In the genomic region with DNA sequence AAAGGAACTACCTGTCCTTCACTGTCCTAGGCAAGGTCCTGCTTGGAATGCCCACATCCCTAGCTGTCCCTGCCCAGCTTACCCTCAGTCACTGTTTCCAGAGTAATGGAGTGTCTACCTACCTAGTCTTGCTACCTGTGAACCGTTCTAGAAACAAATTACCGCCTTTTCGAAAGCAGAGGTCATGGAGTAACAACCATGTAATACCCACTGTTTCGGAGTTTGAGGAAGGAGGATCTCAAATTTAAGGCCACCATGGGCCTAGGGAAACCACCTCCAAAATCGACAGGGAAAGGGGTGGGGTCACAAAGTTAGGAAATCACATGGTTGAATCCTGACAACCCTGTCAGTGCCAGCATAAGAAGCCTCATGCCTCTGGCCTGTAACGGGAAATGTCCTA, we compare ENCODE assay signal across 8 mouse cellular contexts. TPM values are rescaled to one million over a fixed set of nuclear protein-coding genes. Genes with fewer than 3 reads are reported as not detected.
DNase-seq lines count a peak whose midpoint lies in the region; ATAC-seq lines count a peak whose summit lies in the region.

No protein-coding gene starts in this region.

- peaks cover 20% of the 10 kb centered on the region for H3K4me1 ChIP-seq in lung, embryonic 16.5 days (replicated peaks; ENCODE audit: control insufficient read depth, insufficient read depth, low read length)
- peaks cover 5% of the 10 kb centered on the region for H3K4me1 ChIP-seq in forebrain, embryonic 11.5 days (replicated peaks; ENCODE audit: control insufficient read depth, insufficient read depth, low read length)
- H3K4me1 ChIP-seq in limb, embryonic 11.5 days (ENCODE audit: control insufficient read depth, insufficient read depth, low read length) = peaks cover 4% of the 10 kb centered on the region; the same call in 1 of the 2 replicates
- peaks cover 41% of the 10 kb centered on the region for H3K4me1 ChIP-seq in neural tube, embryonic 15.5 days

- peak overlapping the region; percentile 87 for H3K4me2 ChIP-seq in lung, embryonic 16.5 days (ENCODE audit: low read depth, low read length)
- H3K4me2 ChIP-seq in forebrain, embryonic 11.5 days (ENCODE audit: low read depth, low read length, severe bottlenecking) = peak overlapping the region; percentile 93
- peak overlapping the region; percentile 80 for H3K4me2 ChIP-seq in limb, embryonic 11.5 days (ENCODE audit: low read depth, severe bottlenecking)
- H3K4me2 ChIP-seq in neural tube, embryonic 15.5 days = peak overlapping the region; percentile 79

- no peak for ATAC-seq in lung, embryonic 16.5 days (ENCODE audit: low read depth)
- ATAC-seq in forebrain, embryonic 11.5 days (replicated peaks; ENCODE audit: low FRiP score) = no peak
- 0 out of 2 replicates have a peak, but pooled peaks have one; percentile 5 for ATAC-seq in limb, embryonic 11.5 days (ENCODE audit: insufficient number of reproducible peaks, low FRiP score, low TSS enrichment, low read depth)
- ATAC-seq in neural tube, embryonic 15.5 days (ENCODE audit: low FRiP score) = no peak

- H3K4me3 ChIP-seq in lung, embryonic 16.5 days (ENCODE audit: low read length) = peak overlapping the region; percentile 67; the same call in 1 of the 2 replicates
- H3K4me3 ChIP-seq in forebrain, embryonic 11.5 days (ENCODE audit: low read depth, low read length) = peak overlapping the region; percentile 59; the same call in 1 of the 2 replicates
- no peak overlapping the region for H3K4me3 ChIP-seq in limb, embryonic 11.5 days (ENCODE audit: low read depth, low read length)
- H3K4me3 ChIP-seq in neural tube, embryonic 15.5 days (replicated peaks) = peak overlapping the region; percentile 82

- H3K27me3 ChIP-seq in lung, embryonic 16.5 days (ENCODE audit: control insufficient read depth, insufficient read depth, low read depth, low read length) = no peaks in the 10 kb centered on the region
- no peaks in the 10 kb centered on the region for H3K27me3 ChIP-seq in forebrain, embryonic 11.5 days (ENCODE audit: control insufficient read depth, insufficient read depth, low read length)
- H3K27me3 ChIP-seq in limb, embryonic 11.5 days (ENCODE audit: control insufficient read depth, insufficient read depth, low read length) = no peaks in the 10 kb centered on the region
- H3K27me3 ChIP-seq in neural tube, embryonic 15.5 days (replicated peaks) = no peaks in the 10 kb centered on the region

- H3K27ac ChIP-seq in lung, embryonic 16.5 days (ENCODE audit: low read length) = no peak overlapping the region
- H3K27ac ChIP-seq in forebrain, embryonic 11.5 days (ENCODE audit: low read depth, low read length) = peak overlapping the region; percentile 71; the same call in 1 of the 2 replicates
- no peak overlapping the region; the same call in 1 of the 2 replicates for H3K27ac ChIP-seq in limb, embryonic 11.5 days (replicated peaks; ENCODE audit: low read depth, low read length)
- peak overlapping the region; percentile 97 for H3K27ac ChIP-seq in neural tube, embryonic 15.5 days (replicated peaks)

- 38% methylated on average over 6 of the region's 6 CpGs for WGBS in lung, embryonic 16.5 days
- 42% methylated on average over 6 of the region's 6 CpGs for WGBS in forebrain, embryonic 11.5 days
- WGBS in limb, embryonic 11.5 days = 39% methylated on average over 6 of the region's 6 CpGs
- WGBS in neural tube, embryonic 15.5 days = 40% methylated on average over 6 of the region's 6 CpGs

- no peaks in the 10 kb centered on the region for H3K9me3 ChIP-seq in lung, embryonic 16.5 days (ENCODE audit: control insufficient read depth, low read length)
- H3K9me3 ChIP-seq in forebrain, embryonic 11.5 days (ENCODE audit: control insufficient read depth, low read length) = no peaks in the 10 kb centered on the region
- no peaks in the 10 kb centered on the region for H3K9me3 ChIP-seq in limb, embryonic 11.5 days (ENCODE audit: control insufficient read depth, low read length)
- H3K9me3 ChIP-seq in neural tube, embryonic 15.5 days (replicated peaks) = no peaks in the 10 kb centered on the region

- H3K36me3 ChIP-seq in lung, embryonic 16.5 days (ENCODE audit: control insufficient read depth, insufficient read depth, low read length) = peaks cover 13% of the 10 kb centered on the region
- H3K36me3 ChIP-seq in forebrain, embryonic 11.5 days (ENCODE audit: control insufficient read depth, insufficient read depth, low read length) = peaks cover 8% of the 10 kb centered on the region
- H3K36me3 ChIP-seq in limb, embryonic 11.5 days (ENCODE audit: control insufficient read depth, insufficient read depth, low read length) = peaks cover 18% of the 10 kb centered on the region
- peaks cover 40% of the 10 kb centered on the region for H3K36me3 ChIP-seq in neural tube, embryonic 15.5 days

- no peak for DNase-seq in lung, postnatal 4 days
- no peak for DNase-seq in forebrain, embryonic 11.5 days (ENCODE audit: low spot score)
- no peak for DNase-seq in limb, embryonic 11.5 days (ENCODE audit: low spot score)
- no peak for DNase-seq in adrenal gland, adult (ENCODE audit: inconsistent age in 2 of 2, low spot score in 1 of 2)
- no peak for DNase-seq in embryo, embryonic 10 days (ENCODE audit: low spot score)
- DNase-seq in gastrocnemius, postnatal 10 days = no peak

- H3K9ac ChIP-seq in lung, embryonic 16.5 days (ENCODE audit: low read length) = no peak overlapping the region
- H3K9ac ChIP-seq in forebrain, embryonic 11.5 days (ENCODE audit: low read length) = peak overlapping the region; percentile 86
- no peak overlapping the region for H3K9ac ChIP-seq in limb, embryonic 11.5 days (ENCODE audit: low read length)
- peak overlapping the region; percentile 95 for H3K9ac ChIP-seq in neural tube, embryonic 15.5 days (replicated peaks)

RNA-seq across cellular contexts. Expression of gene Dhrs13, which starts 0.7 kb away (rescaled TPM):
- 14.5 and 15.3 TPM in 2 replicates for polyA plus RNA-seq in lung, embryonic 16.5 days (2015; fragmentation: Nextera tagmentation; extraction: Ambion mirVana)
- 18.8 and 22.1 TPM in 2 replicates for polyA plus RNA-seq in forebrain, embryonic 11.5 days (2014; fragmentation: Nextera tagmentation; extraction: Ambion mirVana)
- polyA plus RNA-seq in limb, embryonic 11.5 days (2014; fragmentation: Nextera tagmentation; extraction: Ambion mirVana) = 19.1 and 19.3 TPM in 2 replicates
- polyA plus RNA-seq in neural tube, embryonic 15.5 days (2015; fragmentation: Nextera tagmentation; extraction: Ambion mirVana) = 48.2 and 55.3 TPM in 2 replicates
- 1 to 10 TPM; 3.0 to 4.3 TPM for total RNA-seq in gastrocnemius, postnatal 10 days (2021)

RNA-seq across cellular contexts. Expression of gene Flot2, which starts 6.3 kb away (rescaled TPM):
- 67.6 and 70.0 TPM in 2 replicates for polyA plus RNA-seq in lung, embryonic 16.5 days (2015; fragmentation: Nextera tagmentation; extraction: Ambion mirVana)
- polyA plus RNA-seq in forebrain, embryonic 11.5 days (2014; fragmentation: Nextera tagmentation; extraction: Ambion mirVana) = 71.2 and 74.2 TPM in 2 replicates
- 48.7 and 49.5 TPM in 2 replicates for polyA plus RNA-seq in limb, embryonic 11.5 days (2014; fragmentation: Nextera tagmentation; extraction: Ambion mirVana)
- polyA plus RNA-seq in neural tube, embryonic 15.5 days (2015; fragmentation: Nextera tagmentation; extraction: Ambion mirVana) = 121 and 132 TPM in 2 replicates
- 10 to 100 TPM; 68.3 to 68.5 TPM for total RNA-seq in gastrocnemius, postnatal 10 days (2021)

RNA-seq across cellular contexts. Expression of gene Eral1, which starts 48.8 kb away (rescaled TPM):
- polyA plus RNA-seq in lung, embryonic 16.5 days (2015; fragmentation: Nextera tagmentation; extraction: Ambion mirVana) = 35.0 and 35.1 TPM in 2 replicates
- 39.4 and 41.8 TPM in 2 replicates for polyA plus RNA-seq in forebrain, embryonic 11.5 days (2014; fragmentation: Nextera tagmentation; extraction: Ambion mirVana)
- polyA plus RNA-seq in limb, embryonic 11.5 days (2014; fragmentation: Nextera tagmentation; extraction: Ambion mirVana) = 44.3 and 44.4 TPM in 2 replicates
- polyA plus RNA-seq in neural tube, embryonic 15.5 days (2015; fragmentation: Nextera tagmentation; extraction: Ambion mirVana) = 30.1 and 30.9 TPM in 2 replicates
- 10 to 100 TPM; 17.8 to 21.6 TPM for total RNA-seq in gastrocnemius, postnatal 10 days (2021)

RNA-seq across cellular contexts. Expression of gene Phf12, which starts 48.8 kb away (rescaled TPM):
- 13.8 and 13.9 TPM in 2 replicates for polyA plus RNA-seq in lung, embryonic 16.5 days (2015; fragmentation: Nextera tagmentation; extraction: Ambion mirVana)
- polyA plus RNA-seq in forebrain, embryonic 11.5 days (2014; fragmentation: Nextera tagmentation; extraction: Ambion mirVana) = 29.6 and 30.5 TPM in 2 replicates
- 19.6 and 21.1 TPM in 2 replicates for polyA plus RNA-seq in limb, embryonic 11.5 days (2014; fragmentation: Nextera tagmentation; extraction: Ambion mirVana)
- polyA plus RNA-seq in neural tube, embryonic 15.5 days (2015; fragmentation: Nextera tagmentation; extraction: Ambion mirVana) = 14.6 and 16.9 TPM in 2 replicates
- 10 to 100 TPM; 19.7 to 35.4 TPM for total RNA-seq in gastrocnemius, postnatal 10 days (2021)

Comparison
In these comparisons a context has a peak if more than half of its experiments do, and no peak if none do; other contexts are left out.
1. H3K27ac ChIP-seq: peak in forebrain, embryonic 11.5 days (single experiment) and neural tube, embryonic 15.5 days (single experiment); none in lung, embryonic 16.5 days (single experiment) and limb, embryonic 11.5 days (single experiment).
2. H3K9ac ChIP-seq: peak in forebrain, embryonic 11.5 days (single experiment) and neural tube, embryonic 15.5 days (single experiment); none in lung, embryonic 16.5 days (single experiment) and limb, embryonic 11.5 days (single experiment).
3. Peak in every context shown above with its lines, with median percentiles within 50 percentile points of each other: H3K4me2 ChIP-seq.